13 mouse cellular contexts compared by ENCODE assay signal in the genomic region with DNA sequence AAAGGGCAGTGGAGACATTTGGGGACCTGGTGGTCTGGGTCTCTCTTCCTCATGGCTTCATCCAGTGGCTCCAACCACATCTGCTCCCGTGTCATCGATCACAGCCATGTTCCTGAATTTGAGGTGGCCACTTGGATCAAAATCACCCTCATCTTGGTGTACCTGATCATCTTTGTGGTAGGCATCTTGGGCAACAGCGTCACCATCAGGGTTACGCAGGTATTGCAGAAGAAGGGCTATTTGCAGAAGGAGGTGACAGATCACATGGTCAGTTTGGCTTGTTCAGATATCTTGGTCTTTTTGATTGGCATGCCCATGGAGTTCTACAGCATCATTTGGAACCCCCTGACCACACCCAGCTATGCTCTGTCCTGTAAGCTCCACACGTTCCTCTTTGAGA. TPM values are rescaled to one million over a fixed set of nuclear protein-coding genes. Genes with fewer than 3 reads are reported as not detected.
DNase-seq lines count a peak whose midpoint lies in the region; ATAC-seq lines count a peak whose summit lies in the region.
"Had no signal": no experiment of that assay in that cellular context is flagged by ENCODE, and none has a peak within 500 bp of the region (broad histone marks: within the 10 kb centered on the region; RNA-seq: fewer than 3 reads in every experiment).

No protein-coding gene starts in this region.

- H3K27me3 ChIP-seq in heart, embryonic 11.5 days (ENCODE audit: control insufficient read depth, insufficient read depth, low read length): no peaks in the 10 kb centered on the region
- H3K27me3 ChIP-seq in liver, embryonic 15.5 days: no peaks in the 10 kb centered on the region
- no peaks in the 10 kb centered on the region for H3K27me3 ChIP-seq in stomach, embryonic 15.5 days (replicated peaks)
- H3K27me3 ChIP-seq: limb, embryonic 15.5 days had no signal

- H3K4me3 ChIP-seq in heart, embryonic 11.5 days (ENCODE audit: low read depth, low read length): no peak overlapping the region
- H3K4me3 ChIP-seq in liver, embryonic 15.5 days (replicated peaks): peak overlapping the region; percentile 41
- peak overlapping the region; percentile 40 for H3K4me3 ChIP-seq in stomach, embryonic 15.5 days (replicated peaks)
- H3K4me3 ChIP-seq: limb, embryonic 15.5 days had no signal

- DNase-seq in heart, postnatal 4 days: no peak
- peak; percentile 29 for DNase-seq in R1 (ENCODE audit: low read depth, low spot score)
- no peak for DNase-seq in thymus, postnatal 14 days
- no peak for DNase-seq in embryo, embryonic 9.5 days (ENCODE audit: extremely low spot score)
- DNase-seq in thymus, postnatal 4 days: no peak
- DNase-seq: cerebellum, postnatal 14 days had no signal

- no peaks in the 10 kb centered on the region for H3K9me3 ChIP-seq in heart, embryonic 11.5 days (replicated peaks; ENCODE audit: control insufficient read depth, low read length)
- H3K9me3 ChIP-seq in liver, embryonic 15.5 days (replicated peaks): no peaks in the 10 kb centered on the region
- no peaks in the 10 kb centered on the region for H3K9me3 ChIP-seq in stomach, embryonic 15.5 days
- H3K9me3 ChIP-seq: limb, embryonic 15.5 days had no signal

- no peak overlapping the region for H3K27ac ChIP-seq in heart, embryonic 11.5 days (ENCODE audit: low read depth, low read length)
- 0 out of 2 replicates have a peak overlapping the region, but pooled peaks have one; percentile 41 for H3K27ac ChIP-seq in liver, embryonic 15.5 days (replicated peaks)
- H3K27ac ChIP-seq in stomach, embryonic 15.5 days: peak overlapping the region; percentile 91
- H3K27ac ChIP-seq: hindbrain, postnatal 0 days; limb, embryonic 15.5 days had no signal

- no peak for ATAC-seq in heart, embryonic 11.5 days (replicated peaks; ENCODE audit: insufficient number of reproducible peaks, low FRiP score, low TSS enrichment)
- no peak for ATAC-seq in liver, embryonic 15.5 days (ENCODE audit: insufficient read depth)
- ATAC-seq in stomach, embryonic 15.5 days (ENCODE audit: insufficient read depth, low FRiP score, low read depth): no peak
- ATAC-seq: CD4-positive, CD25-positive, alpha-beta regulatory T cell, adult 4 months; forebrain, embryonic 16.5 days; hindbrain, postnatal 0 days had no signal

- peak overlapping the region; percentile 42 for H3K4me2 ChIP-seq in heart, embryonic 11.5 days
- H3K4me2 ChIP-seq in liver, embryonic 15.5 days: peak overlapping the region; percentile 52
- peak overlapping the region; percentile 47 for H3K4me2 ChIP-seq in stomach, embryonic 15.5 days

- H3K9ac ChIP-seq in heart, embryonic 11.5 days (ENCODE audit: low read depth, low read length): no peak overlapping the region
- 0 out of 2 replicates have a peak overlapping the region, but pooled peaks have one; percentile 35 for H3K9ac ChIP-seq in liver, embryonic 15.5 days
- H3K9ac ChIP-seq in stomach, embryonic 15.5 days: 0 out of 2 replicates have a peak overlapping the region, but pooled peaks have one; percentile 25
- H3K9ac ChIP-seq: limb, embryonic 15.5 days had no signal

- 80% methylated on average over 5 of the region's 5 CpGs for WGBS in heart, embryonic 11.5 days (ENCODE audit: insufficient replicate concordance)
- WGBS in liver, embryonic 15.5 days (ENCODE audit: insufficient replicate concordance): 48% methylated on average over 5 of the region's 5 CpGs
- WGBS in stomach, embryonic 15.5 days: 75% methylated on average over 5 of the region's 5 CpGs

- H3K36me3 ChIP-seq in heart, embryonic 11.5 days (ENCODE audit: control insufficient read depth, insufficient read depth, low read length): no peaks in the 10 kb centered on the region
- no peaks in the 10 kb centered on the region for H3K36me3 ChIP-seq in liver, embryonic 15.5 days (replicated peaks)
- no peaks in the 10 kb centered on the region for H3K36me3 ChIP-seq in stomach, embryonic 15.5 days
- H3K36me3 ChIP-seq: limb, embryonic 15.5 days had no signal

- peaks cover 10% of the 10 kb centered on the region; the same call in 1 of the 2 replicates for H3K4me1 ChIP-seq in heart, embryonic 11.5 days (ENCODE audit: control insufficient read depth, insufficient read depth, low read length)
- H3K4me1 ChIP-seq in liver, embryonic 15.5 days (replicated peaks): peaks cover 12% of the 10 kb centered on the region; the same call in 1 of the 2 replicates
- peaks cover 6% of the 10 kb centered on the region; the same call in 1 of the 2 replicates for H3K4me1 ChIP-seq in stomach, embryonic 15.5 days

RNA-seq across cellular contexts. Expression of gene Gpr39, which starts 0.5 kb away (rescaled TPM):
- 2.8 and 3.5 TPM in 2 replicates for polyA plus RNA-seq in heart, embryonic 11.5 days (2014; fragmentation: Nextera tagmentation; extraction: Ambion mirVana)
- 1 to 10 TPM; 1.5 TPM for total RNA-seq in heart, postnatal 4 days (2021)
- polyA plus RNA-seq in liver, embryonic 15.5 days (2015; fragmentation: Nextera tagmentation; extraction: Ambion mirVana): 3.2 and 3.5 TPM in 2 replicates
- 6.5 and 8.7 TPM in 2 replicates for polyA plus RNA-seq in stomach, embryonic 15.5 days (2015; fragmentation: Nextera tagmentation; extraction: Ambion mirVana)
- polyA plus RNA-seq: CD4-positive, CD25-positive, alpha-beta regulatory T cell, adult 4 months; forebrain, embryonic 16.5 days had no signal
